Mouse (Mus musculus) midbrain, embryonic 16.5 days (tissue): ENCODE measurements around the gene Hist3h2a. TPM values are rescaled to one million over a fixed set of nuclear protein-coding genes. Genes with fewer than 3 reads are reported as not detected.

ENCODE experiments used
- ATAC-seq: fragments of 200-750 bp; cut with Nextera tagmentation; 2 replicates; pipeline ENCODE4 v1.8.0; 2017; ENCODE audit warnings: moderate TSS enrichment
- H3K27ac ChIP-seq: fragments of 300-500 bp; sonication (generic); 2 replicates; pipeline ENCODE4 v1.5.1; 2014; ENCODE audit warnings: mild to moderate bottlenecking, low read length, mixed read lengths
- H3K27me3 ChIP-seq: fragments of 300-500 bp; sonication (generic); 2 replicates; pipeline ENCODE4 v1.6.1; 2014; ENCODE audit warnings: low read depth, low read length, mixed read lengths; ENCODE audit not compliant: control insufficient read depth, insufficient read depth
- H3K36me3 ChIP-seq: fragments of 300-500 bp; sonication (generic); 2 replicates; pipeline ENCODE4 v1.6.1; 2014; ENCODE audit warnings: mild to moderate bottlenecking, low read length, moderate library complexity, mixed read lengths; ENCODE audit not compliant: control insufficient read depth, insufficient read depth
- H3K4me1 ChIP-seq: fragments of 300-500 bp; sonication (generic); 2 replicates; pipeline ENCODE4 v1.6.1; 2014; ENCODE audit warnings: mild to moderate bottlenecking, low read length, mixed read lengths; ENCODE audit not compliant: control insufficient read depth, insufficient read depth
- H3K4me2 ChIP-seq: fragments of 300-500 bp; sonication (generic); 2 replicates; pipeline ENCODE4 v1.6.1; 2014; ENCODE audit warnings: mild to moderate bottlenecking, low read length, mixed read lengths
- H3K4me3 ChIP-seq: fragments of 300-500 bp; sonication (generic); 2 replicates; pipeline ENCODE4 v1.5.1; 2014; ENCODE audit warnings: low read depth, mild to moderate bottlenecking, low read length, moderate library complexity, mixed read lengths
- H3K9ac ChIP-seq: fragments of 300-500 bp; sonication (generic); 2 replicates; pipeline ENCODE4 v1.6.1; 2014; ENCODE audit warnings: low read depth, low read length, mixed read lengths
- H3K9me3 ChIP-seq: fragments of 300-500 bp; sonication (generic); replicated peaks from 2 replicates; pipeline ENCODE4 v1.6.1; 2014; ENCODE audit warnings: mild to moderate bottlenecking, low read length, mixed read lengths; ENCODE audit not compliant: control insufficient read depth, poor library complexity, severe bottlenecking
- WGBS: fragments of 180-500 bp; shearing (Covaris S2); extraction: QIAGEN DNeasy Blood & Tissue Kit; methylation state at CpG from one replicate; pipeline ENCODE4 v1.1.7; 2014; 5-methylcytosine and 5-hydroxymethylcytosine counted together
- polyA plus RNA-seq: library from polyadenylated mRNA; unstranded; fragments of >200 nt; fragmentation: Nextera tagmentation; extraction: Ambion mirVana; gene quantifications from 2 replicates; pipeline ENCODE4 v1.2.1, GENCODE M21; 2015

Hist3h2a gene
- polyA plus RNA-seq, 1 experiment from 2014 or later: 107 TPM

- H3K27ac ChIP-seq: no peak overlapping the region
- WGBS: 82% methylated on average over 2 of the region's 3 CpGs
- no peak overlapping the region for H3K4me2 ChIP-seq
- peaks cover 3% of the 10 kb centered on the region for H3K36me3 ChIP-seq
- no peak overlapping the region for H3K4me3 ChIP-seq
- ATAC-seq: no peak
- no peaks in the 10 kb centered on the region for H3K27me3 ChIP-seq
- H3K9ac ChIP-seq: no peak overlapping the region
- no peaks in the 10 kb centered on the region for H3K4me1 ChIP-seq
- H3K9me3 ChIP-seq: no peaks in the 10 kb centered on the region
Measured at GRCm38 (mm10) chr11:58926651-58927050, 27.8 kb upstream of the Hist3h2a start.

- Histone ChIP-seq H3K27me3 (no peaks in the 10 kb centered on the region), H3K4me2 (no peak overlapping the region), H3K27ac (no peak overlapping the region), H3K4me3 (no peak overlapping the region), H3K36me3 (peaks cover 7% of the 10 kb centered on the region), H3K9ac (no peak overlapping the region), H3K9me3 (no peaks in the 10 kb centered on the region), H3K4me1 (no peaks in the 10 kb centered on the region)
- ATAC-seq: no peak
- WGBS: 73% methylated on average over 2 of the region's 2 CpGs
Measured at GRCm38 (mm10) chr11:58927053-58927452, 27.4 kb upstream of the Hist3h2a start.

- H3K4me3 ChIP-seq: no peak overlapping the region
- no peaks in the 10 kb centered on the region for H3K9me3 ChIP-seq
- peaks cover 12% of the 10 kb centered on the region for H3K36me3 ChIP-seq
- peak overlapping the region; percentile 13 for H3K4me2 ChIP-seq
- WGBS: 32% methylated on average over 20 of the region's 20 CpGs
- no peaks in the 10 kb centered on the region for H3K4me1 ChIP-seq
- no peaks in the 10 kb centered on the region for H3K27me3 ChIP-seq
- ATAC-seq: peak; percentile 50; the same call in 1 of the 2 replicates
- H3K9ac ChIP-seq: no peak overlapping the region; the same call in 1 of the 2 replicates
- peak overlapping the region; percentile 43; the same call in 1 of the 2 replicates for H3K27ac ChIP-seq
Measured at GRCm38 (mm10) chr11:58927790-58928651, 26.5 kb upstream of the Hist3h2a start.

GRCm38 (mm10) chr11:58929055-58929454 lies 25.4 kb upstream of the Hist3h2a start:
- Histone ChIP-seq H3K4me2 (no peak overlapping the region), H3K27me3 (no peaks in the 10 kb centered on the region), H3K9ac (no peak overlapping the region), H3K36me3 (peaks cover 23% of the 10 kb centered on the region), H3K27ac (no peak overlapping the region), H3K4me1 (no peaks in the 10 kb centered on the region), H3K9me3 (no peaks in the 10 kb centered on the region), H3K4me3 (no peak overlapping the region)
- no peak for ATAC-seq
- 86% methylated on average over 4 of the region's 4 CpGs for WGBS

GRCm38 (mm10) chr11:58929641-58930040 lies 24.8 kb upstream of the Hist3h2a start:
- Histone ChIP-seq H3K4me3 (no peak overlapping the region), H3K27me3 (no peaks in the 10 kb centered on the region), H3K4me1 (no peaks in the 10 kb centered on the region), H3K9me3 (no peaks in the 10 kb centered on the region), H3K36me3 (peaks cover 25% of the 10 kb centered on the region), H3K27ac (no peak overlapping the region), H3K9ac (no peak overlapping the region), H3K4me2 (no peak overlapping the region)
- no peak for ATAC-seq
- WGBS: 66% methylated on average over 3 of the region's 3 CpGs

GRCm38 (mm10) chr11:58930254-58930653 lies 24.2 kb upstream of the Hist3h2a start:
- Histone ChIP-seq H3K4me2 (no peak overlapping the region), H3K4me1 (no peaks in the 10 kb centered on the region), H3K9me3 (no peaks in the 10 kb centered on the region), H3K4me3 (no peak overlapping the region), H3K9ac (no peak overlapping the region), H3K36me3 (peaks cover 25% of the 10 kb centered on the region), H3K27ac (no peak overlapping the region), H3K27me3 (no peaks in the 10 kb centered on the region)
- no peak for ATAC-seq
- WGBS: 88% methylated on average over 3 of the region's 3 CpGs

GRCm38 (mm10) chr11:58931576-58931975 lies 22.9 kb upstream of the Hist3h2a start:
- Histone ChIP-seq H3K4me3 (no peak overlapping the region), H3K4me1 (peaks cover 8% of the 10 kb centered on the region), H3K36me3 (peaks cover 29% of the 10 kb centered on the region), H3K9me3 (no peaks in the 10 kb centered on the region), H3K4me2 (no peak overlapping the region), H3K27me3 (no peaks in the 10 kb centered on the region), H3K27ac (no peak overlapping the region), H3K9ac (no peak overlapping the region)
- no peak for ATAC-seq
- whole genome bisulfite sequencing: 84% methylated on average over 4 of the region's 4 CpGs

- peaks cover 22% of the 10 kb centered on the region for H3K4me1 ChIP-seq
- H3K4me3 ChIP-seq: peak overlapping the region; percentile 81
- ATAC-seq: no peak
- 3% methylated on average over 13 of the region's 13 CpGs for WGBS
- H3K27me3 ChIP-seq: no peaks in the 10 kb centered on the region
- H3K27ac ChIP-seq: peak overlapping the region; percentile 94
- peak overlapping the region; percentile 86 for H3K4me2 ChIP-seq
- H3K36me3 ChIP-seq: peaks cover 18% of the 10 kb centered on the region
- H3K9ac ChIP-seq: peak overlapping the region; percentile 99
- no peaks in the 10 kb centered on the region for H3K9me3 ChIP-seq
Measured at GRCm38 (mm10) chr11:58937909-58938308, 16.6 kb upstream of the Hist3h2a start.

- H3K27ac ChIP-seq: peak within 1 kb of the TSS; percentile 94
- H3K4me2 ChIP-seq: peak within 1 kb of the TSS; percentile 86
- peaks cover 22% of the 10 kb centered on the region for H3K4me1 ChIP-seq
- H3K4me3 ChIP-seq: peak within 1 kb of the TSS; percentile 81
- WGBS: under 1% methylated on average over 77 of the region's 95 CpGs
- ATAC-seq: peak; percentile 98
- H3K36me3 ChIP-seq: peaks cover 12% of the 10 kb centered on the region
- peak within 1 kb of the TSS; percentile 99 for H3K9ac ChIP-seq
- H3K9me3 ChIP-seq: no peaks in the 10 kb centered on the region
- no peaks in the 10 kb centered on the region for H3K27me3 ChIP-seq
Measured at GRCm38 (mm10) chr11:58938322-58939087, 16.0 kb upstream of the Hist3h2a start, which contains the start of gene Rnf187. Gene Rnf187 (minus strand): TSS chr11:58938916.
